Mouse (Mus musculus): ENCODE measurements around the gene Usp32. TPM values are rescaled to one million over a fixed set of nuclear protein-coding genes. Genes with fewer than 3 reads are reported as not detected.

Usp32 gene
- total RNA-seq, 4 experiments from 2014 or later: 21.0 to 23.9 (median 22.7) TPM

- no peak for DNase-seq (ENCODE audit: low spot score)
Observed at GRCm38 (mm10) chr11:85123267-85123992, 16.5 kb downstream of the Usp32 start.

- no peak for DNase-seq (ENCODE audit: low spot score)
Observed at GRCm38 (mm10) chr11:85122073-85122472, 17.9 kb downstream of the Usp32 start.

- no peak for DNase-seq (ENCODE audit: low spot score)
Observed at GRCm38 (mm10) chr11:85117160-85117559, 22.8 kb downstream of the Usp32 start.

DNA sequence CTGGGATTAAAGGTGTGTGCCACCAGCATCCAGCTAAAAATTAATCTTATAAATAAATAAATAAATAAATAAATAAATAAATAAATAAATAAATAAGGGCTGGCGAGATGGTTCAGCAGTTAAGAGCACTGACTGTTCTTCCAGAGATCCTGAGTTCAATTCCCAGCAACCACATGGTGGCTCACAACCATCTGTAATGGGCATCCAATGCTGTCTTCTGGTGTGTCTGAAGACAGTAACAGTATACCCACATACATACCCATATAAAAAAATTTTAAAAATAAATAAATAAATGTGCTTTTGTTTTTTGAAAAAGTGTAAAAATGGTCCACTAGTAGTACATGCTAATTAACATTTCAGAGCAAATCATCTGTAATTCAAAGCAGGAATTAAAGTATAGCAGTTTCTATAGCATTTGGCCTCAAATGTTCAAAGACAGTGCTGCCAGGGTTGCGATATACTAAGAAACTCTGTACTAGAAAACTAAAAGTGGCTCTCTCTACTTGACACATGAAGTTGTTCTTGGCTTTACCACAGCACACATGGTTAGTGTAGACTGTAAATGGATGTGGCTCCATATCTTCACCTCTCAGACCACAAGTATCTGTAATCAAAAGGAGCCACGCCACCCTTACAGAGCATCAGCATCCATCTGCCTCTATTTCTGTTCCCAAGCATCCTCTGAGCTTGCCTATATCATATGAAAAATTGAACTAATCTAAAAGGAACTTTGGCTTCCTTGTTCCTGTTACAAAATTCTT, 23.7 kb downstream of the Usp32 start:
- no peak for DNase-seq (ENCODE audit: low spot score)

- DNase-seq (ENCODE audit: low spot score): no peak
Observed at GRCm38 (mm10) chr11:85109957-85110356, 30.0 kb downstream of the Usp32 start.

DNA sequence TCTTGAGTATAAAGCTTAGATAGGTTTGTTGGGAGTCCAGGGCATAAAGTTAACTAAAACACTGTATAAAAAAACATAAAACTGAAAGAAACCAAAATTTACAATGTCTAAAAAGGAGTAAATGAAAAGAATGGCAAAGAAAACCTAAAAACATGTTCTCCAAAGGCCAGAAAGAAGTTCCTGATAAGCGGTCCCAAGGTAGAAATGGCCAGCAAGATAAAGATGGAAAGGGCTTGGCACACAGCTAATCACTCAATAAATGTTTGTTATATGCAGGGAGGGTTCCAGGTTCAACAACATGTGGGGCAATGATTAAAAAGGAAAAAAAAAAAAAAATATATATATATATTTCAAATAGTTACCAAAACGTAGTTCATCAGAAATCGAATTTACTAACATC, 32.7 kb downstream of the Usp32 start:
- DNase-seq (ENCODE audit: low spot score): no peak

DNA sequence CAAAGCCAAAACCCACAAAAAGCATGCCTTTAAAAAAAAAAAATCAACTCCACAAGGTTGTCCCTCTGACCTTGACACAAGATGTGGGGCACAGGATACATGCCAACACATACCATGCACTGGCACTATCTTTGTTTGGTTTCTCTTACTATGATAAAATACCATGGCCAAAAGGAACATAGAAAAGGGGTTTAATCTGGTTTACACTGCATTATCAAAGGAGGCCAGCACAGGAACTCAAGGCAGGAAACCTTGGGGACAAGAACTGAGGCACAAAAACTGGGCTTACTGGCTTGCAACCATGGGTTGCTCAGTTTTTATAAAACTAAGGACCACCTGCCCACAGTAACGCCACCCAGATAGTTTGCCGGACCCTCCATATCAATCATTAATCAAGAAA, 34.1 kb downstream of the Usp32 start:
- no peak for DNase-seq (ENCODE audit: low spot score)

- DNase-seq (ENCODE audit: low spot score): no peak
Observed at GRCm38 (mm10) chr11:85103763-85104162, 36.2 kb downstream of the Usp32 start.

- DNase-seq (ENCODE audit: low spot score): no peak
Observed at GRCm38 (mm10) chr11:85095116-85095515, 44.8 kb downstream of the Usp32 start.

GRCm38 (mm10) chr11:85086253-85086652, 53.7 kb downstream of the Usp32 start:
- DNase-seq (ENCODE audit: low spot score): no peak

GRCm38 (mm10) chr11:85067871-85068270, 72.1 kb downstream of the Usp32 start:
- no peak for DNase-seq (ENCODE audit: low spot score)

GRCm38 (mm10) chr11:85058562-85058961, 81.4 kb downstream of the Usp32 start:
- DNase-seq (ENCODE audit: low spot score): no peak

DNA sequence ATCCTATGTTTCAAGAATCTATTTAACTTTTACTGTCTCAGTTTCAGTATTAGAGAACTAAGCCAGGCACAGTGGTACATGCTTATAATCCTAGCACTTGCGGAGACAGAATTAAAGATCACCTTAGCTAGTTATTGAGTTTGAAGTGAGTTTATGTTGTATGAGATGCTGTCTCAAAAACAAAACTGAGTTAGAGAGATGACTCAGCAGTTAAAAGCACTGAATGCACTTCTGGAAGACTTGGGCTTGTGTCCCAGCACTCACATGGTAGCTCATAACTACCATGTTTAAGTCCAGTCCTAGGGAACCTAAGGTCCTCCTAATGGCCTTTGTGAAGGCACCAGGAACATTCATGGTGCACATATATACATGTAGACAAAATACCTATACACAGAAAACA, 82.4 kb downstream of the Usp32 start:
- DNase-seq (ENCODE audit: low spot score): no peak

DNA sequence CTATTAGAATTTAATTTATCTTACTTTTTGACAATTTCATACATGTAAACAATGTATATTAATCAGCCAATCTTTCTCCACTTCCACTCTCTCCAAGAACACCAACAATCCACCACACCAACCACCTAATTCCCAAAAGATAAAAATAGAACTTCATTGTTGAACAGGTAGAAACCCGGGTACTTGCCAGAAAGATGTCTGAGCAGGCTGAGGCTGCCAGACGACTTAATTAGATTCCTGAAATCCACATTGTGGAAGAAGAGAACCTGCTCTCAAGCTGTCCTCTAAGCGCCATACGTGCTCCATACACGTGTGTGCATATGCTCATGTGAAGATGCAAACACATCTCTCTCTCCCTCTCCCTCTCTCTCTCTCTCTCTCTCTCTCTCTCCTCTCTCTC, 83.1 kb downstream of the Usp32 start:
- DNase-seq (ENCODE audit: low spot score): no peak

DNA sequence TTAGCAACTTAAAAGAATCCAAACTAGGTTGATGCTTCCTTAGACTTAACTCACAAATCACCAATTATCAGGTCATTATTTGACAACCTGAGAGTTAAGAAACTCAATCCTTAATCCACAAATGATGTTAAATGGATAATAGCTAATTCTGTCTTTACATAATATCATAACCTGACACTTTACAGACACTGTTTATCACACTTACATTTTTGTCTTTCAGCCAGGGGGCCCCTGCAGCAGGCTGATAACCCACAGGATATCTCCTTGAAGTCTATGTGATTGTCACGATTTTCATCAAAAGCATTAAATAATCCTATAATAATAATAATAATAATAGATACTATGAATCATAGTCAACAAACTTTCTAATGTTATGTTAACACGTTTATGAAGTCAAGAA, 84.4 kb downstream of the Usp32 start:
- no peak for DNase-seq (ENCODE audit: low spot score)

- DNase-seq (ENCODE audit: low spot score): no peak
Observed at GRCm38 (mm10) chr11:85039256-85039655, 100.7 kb downstream of the Usp32 start.

GRCm38 (mm10) chr11:85013121-85013520, 126.8 kb downstream of the Usp32 start:
- no peak for DNase-seq (ENCODE audit: low spot score)

DNA sequence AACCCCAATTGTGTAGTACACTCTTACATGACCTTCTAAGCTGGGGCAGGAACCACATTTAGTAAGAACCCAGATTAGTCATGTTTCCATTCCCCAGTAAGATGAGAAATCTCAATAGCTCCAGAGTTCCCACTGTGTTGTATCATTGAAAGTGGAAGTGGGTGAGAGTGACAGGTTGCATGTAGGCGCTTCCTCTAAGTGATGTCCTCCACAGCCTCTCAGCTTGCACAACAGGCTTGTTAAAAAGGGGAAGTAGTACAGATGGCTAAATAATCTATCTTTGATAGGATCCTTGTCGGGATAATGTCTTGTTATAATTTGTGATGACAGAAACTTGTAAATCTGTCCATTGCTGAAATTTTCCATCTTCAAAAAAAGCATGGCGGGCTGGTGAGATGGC, 136.4 kb downstream of the Usp32 start:
- DNase-seq (ENCODE audit: low spot score): no peak

GRCm38 (mm10) chr11:84995241-84995640, 144.7 kb downstream of the Usp32 start:
- DNase-seq (ENCODE audit: low spot score): no peak

DNA sequence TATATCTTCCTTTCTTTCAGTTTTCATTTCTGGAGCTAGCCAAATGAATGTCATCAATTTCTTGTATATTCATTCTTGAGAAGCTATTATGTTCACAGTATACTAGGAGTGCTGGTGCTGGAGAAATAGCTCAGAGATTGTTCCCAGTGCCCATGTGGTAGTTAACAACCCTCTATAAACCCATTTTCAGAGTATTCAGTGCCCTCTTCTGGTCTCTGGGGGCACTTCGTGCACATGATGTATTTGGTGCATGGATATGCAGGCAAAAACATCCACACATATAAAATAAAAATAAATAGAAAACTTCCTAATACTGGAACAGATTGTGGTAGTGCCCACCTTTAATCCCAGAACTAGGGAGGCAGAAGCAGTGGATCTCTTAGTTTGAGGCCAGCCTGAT, 147.0 kb downstream of the Usp32 start:
- no peak for DNase-seq (ENCODE audit: low spot score)

GRCm38 (mm10) chr11:84988341-84988919, 151.5 kb downstream of the Usp32 start:
- DNase-seq (ENCODE audit: low spot score): peak; percentile 41

- no peak for DNase-seq (ENCODE audit: low spot score)
Observed at GRCm38 (mm10) chr11:84985421-84985820, 154.5 kb downstream of the Usp32 start.

GRCm38 (mm10) chr11:84980697-84981096, 159.3 kb downstream of the Usp32 start:
- DNase-seq (ENCODE audit: low spot score): no peak
